Mouse (Mus musculus): ENCODE measurements around the gene Rhox2f. TPM values are rescaled to one million over a fixed set of nuclear protein-coding genes. Genes with fewer than 3 reads are reported as not detected.

The Rhox2f gene
- not detected for polyA plus RNA-seq (2014; fragmentation: Illumina TruSeq; extraction: RNeasy Lipid Tissue Mini Kit (QIAGEN cat#74804); ENCODE audit: low read depth, low replicate concordance)

DNA sequence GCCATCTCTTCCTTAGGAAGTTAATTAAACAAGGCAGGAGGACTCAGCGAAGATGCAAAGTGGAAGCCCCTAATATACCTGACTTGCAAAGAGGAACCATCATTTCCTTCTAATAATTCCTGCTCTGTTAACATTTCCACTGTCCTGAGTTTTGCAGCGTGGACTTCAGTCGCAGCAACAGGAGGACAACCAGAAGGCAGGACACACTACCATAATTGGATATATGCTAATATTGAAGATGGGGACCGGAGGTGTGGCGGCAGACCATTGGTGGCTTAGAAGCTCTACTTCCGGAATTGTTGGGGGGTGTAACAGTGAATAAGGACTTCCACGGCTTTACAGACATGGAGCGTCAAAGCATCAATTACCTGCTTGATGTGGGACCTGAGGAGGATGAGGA, at the start of gene Rhox2f:
Gene Rhox2f (plus strand): TSS at position 301 of the 400 bp plus-strand sequence.

DNA sequence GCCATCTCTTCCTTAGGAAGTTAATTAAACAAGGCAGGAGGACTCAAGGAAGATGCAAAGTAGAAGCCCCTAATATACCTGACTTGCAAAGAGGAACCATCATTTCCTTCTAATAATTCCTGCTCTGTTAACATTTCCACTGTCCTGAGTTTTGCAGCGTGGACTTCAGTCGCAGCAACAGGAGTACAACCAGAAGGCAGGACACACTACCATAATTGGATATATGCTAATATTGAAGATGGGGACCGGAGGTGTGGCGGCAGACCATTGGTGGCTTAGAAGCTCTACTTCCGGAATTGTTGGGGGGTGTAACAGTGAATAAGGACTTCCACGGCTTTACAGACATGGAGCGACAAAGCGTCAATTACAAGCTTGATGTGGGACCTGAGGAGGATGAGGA, 41.1 kb upstream of the Rhox2f start, which contains the start of gene Rhox2e:
Gene Rhox2e (plus strand): TSS at position 301 of the 400 bp plus-strand sequence.

GRCm38 (mm10) chrX:37541719-37542118, 29.5 kb upstream of the Rhox2f start, which contains the start of gene Rhox3e:
Rhox3e (plus strand) TSS chrX:37542019.

DNA sequence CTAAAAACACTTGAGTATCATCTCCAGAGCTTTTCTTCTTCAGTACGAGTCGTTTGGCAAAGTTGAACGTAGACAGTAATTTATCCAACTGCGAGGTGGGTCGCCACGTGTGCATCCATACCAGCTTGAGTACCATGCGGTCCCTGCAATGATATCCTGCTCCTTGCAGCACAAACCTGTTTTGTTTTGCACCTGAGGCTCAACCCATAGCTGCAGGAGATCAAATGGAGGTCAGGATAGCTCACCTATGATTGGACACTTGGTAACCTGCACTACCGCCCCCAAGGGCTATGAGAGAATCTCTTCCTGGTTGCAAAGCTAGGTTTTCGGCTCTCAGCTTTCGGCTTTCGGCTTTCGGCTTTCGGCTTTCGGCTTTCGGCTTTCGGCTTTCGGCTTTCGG, 14.1 kb upstream of the Rhox2f start, which contains the start of gene Rhox4e:
Gene Rhox4e (plus strand): TSS at position 301 of the 400 bp plus-strand sequence.

DNA sequence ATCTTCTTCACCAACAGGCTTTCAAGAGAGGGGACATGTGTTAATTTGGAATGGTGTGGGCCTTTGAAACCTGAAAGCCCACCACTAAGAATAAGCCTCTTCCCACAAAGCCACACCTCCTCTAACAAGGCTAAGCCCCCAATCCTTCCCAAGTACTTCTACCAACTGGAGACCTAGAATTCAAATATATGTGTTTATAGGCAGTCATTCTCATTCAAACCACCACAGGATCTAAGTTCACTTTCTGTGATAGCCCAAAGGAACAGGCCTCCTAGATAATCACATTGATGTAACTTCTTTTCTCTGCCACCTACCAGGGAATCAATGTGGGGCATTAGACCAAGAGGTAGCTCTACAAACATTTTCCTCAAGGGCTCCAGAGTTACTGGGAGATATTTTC, 9.5 kb downstream of the Rhox2f start, which contains the start of gene Rhox3f:
Gene Rhox3f (plus strand): TSS at position 301 of the 400 bp plus-strand sequence.

GRCm38 (mm10) chrX:37607604-37608003, 36.4 kb downstream of the Rhox2f start, which contains the start of gene Rhox4f:
Rhox4f (minus strand) TSS chrX:37607704.

Other genes with a start within 250 kb of the Rhox2f start
- gene Rhox3a2, start 191.4 kb upstream of the Rhox2f start, polyA plus RNA-seq (2014; fragmentation: Illumina TruSeq; extraction: RNeasy Lipid Tissue Mini Kit (QIAGEN cat#74804); ENCODE audit: low read depth, low replicate concordance) = not detected
- gene Rhox4a2, start 180.6 kb upstream of the Rhox2f start, polyA plus RNA-seq (2014; fragmentation: Illumina TruSeq; extraction: RNeasy Lipid Tissue Mini Kit (QIAGEN cat#74804); ENCODE audit: low read depth, low replicate concordance) = not detected
- gene Rhox2b, start 159.3 kb upstream of the Rhox2f start, polyA plus RNA-seq (2014; fragmentation: Illumina TruSeq; extraction: RNeasy Lipid Tissue Mini Kit (QIAGEN cat#74804); ENCODE audit: low read depth, low replicate concordance) = not detected
- not detected for gene Rhox4b, start 138.9 kb upstream of the Rhox2f start, polyA plus RNA-seq (2014; fragmentation: Illumina TruSeq; extraction: RNeasy Lipid Tissue Mini Kit (QIAGEN cat#74804); ENCODE audit: low read depth, low replicate concordance)
- not detected for gene Rhox2c, start 117.7 kb upstream of the Rhox2f start, polyA plus RNA-seq (2014; fragmentation: Illumina TruSeq; extraction: RNeasy Lipid Tissue Mini Kit (QIAGEN cat#74804); ENCODE audit: low read depth, low replicate concordance)
- gene Rhox3c, start 112.8 kb upstream of the Rhox2f start, polyA plus RNA-seq (2014; fragmentation: Illumina TruSeq; extraction: RNeasy Lipid Tissue Mini Kit (QIAGEN cat#74804); ENCODE audit: low read depth, low replicate concordance) = not detected
- not detected for gene Rhox4c, start 91.1 kb upstream of the Rhox2f start, polyA plus RNA-seq (2014; fragmentation: Illumina TruSeq; extraction: RNeasy Lipid Tissue Mini Kit (QIAGEN cat#74804); ENCODE audit: low read depth, low replicate concordance)
- not detected for gene Rhox2d, start 78.0 kb upstream of the Rhox2f start, polyA plus RNA-seq (2014; fragmentation: Illumina TruSeq; extraction: RNeasy Lipid Tissue Mini Kit (QIAGEN cat#74804); ENCODE audit: low read depth, low replicate concordance)
- not detected for gene Rhox4d, start 57.0 kb upstream of the Rhox2f start, polyA plus RNA-seq (2014; fragmentation: Illumina TruSeq; extraction: RNeasy Lipid Tissue Mini Kit (QIAGEN cat#74804); ENCODE audit: low read depth, low replicate concordance)
- not detected for gene Rhox2e, start 41.0 kb upstream of the Rhox2f start, polyA plus RNA-seq (2014; fragmentation: Illumina TruSeq; extraction: RNeasy Lipid Tissue Mini Kit (QIAGEN cat#74804); ENCODE audit: low read depth, low replicate concordance)
- not detected for gene Rhox3e, start 29.4 kb upstream of the Rhox2f start, polyA plus RNA-seq (2014; fragmentation: Illumina TruSeq; extraction: RNeasy Lipid Tissue Mini Kit (QIAGEN cat#74804); ENCODE audit: low read depth, low replicate concordance)
- gene Rhox4e, start 14.0 kb upstream of the Rhox2f start, polyA plus RNA-seq (2014; fragmentation: Illumina TruSeq; extraction: RNeasy Lipid Tissue Mini Kit (QIAGEN cat#74804); ENCODE audit: low read depth, low replicate concordance) = not detected
- gene Rhox3f, start 9.6 kb downstream of the Rhox2f start, polyA plus RNA-seq (2014; fragmentation: Illumina TruSeq; extraction: RNeasy Lipid Tissue Mini Kit (QIAGEN cat#74804); ENCODE audit: low read depth, low replicate concordance) = not detected
- gene Rhox4f, start 36.3 kb downstream of the Rhox2f start, polyA plus RNA-seq (2014; fragmentation: Illumina TruSeq; extraction: RNeasy Lipid Tissue Mini Kit (QIAGEN cat#74804); ENCODE audit: low read depth, low replicate concordance) = not detected
- not detected for gene Rhox3g, start 57.2 kb downstream of the Rhox2f start, polyA plus RNA-seq (2014; fragmentation: Illumina TruSeq; extraction: RNeasy Lipid Tissue Mini Kit (QIAGEN cat#74804); ENCODE audit: low read depth, low replicate concordance)
- not detected for gene Rhox2g, start 72.1 kb downstream of the Rhox2f start, polyA plus RNA-seq (2014; fragmentation: Illumina TruSeq; extraction: RNeasy Lipid Tissue Mini Kit (QIAGEN cat#74804); ENCODE audit: low read depth, low replicate concordance)
- not detected for gene Rhox4g, start 79.9 kb downstream of the Rhox2f start, polyA plus RNA-seq (2014; fragmentation: Illumina TruSeq; extraction: RNeasy Lipid Tissue Mini Kit (QIAGEN cat#74804); ENCODE audit: low read depth, low replicate concordance)
- not detected for gene Rhox3h, start 97.4 kb downstream of the Rhox2f start, polyA plus RNA-seq (2014; fragmentation: Illumina TruSeq; extraction: RNeasy Lipid Tissue Mini Kit (QIAGEN cat#74804); ENCODE audit: low read depth, low replicate concordance)
- not detected for gene Rhox2h, start 101.9 kb downstream of the Rhox2f start, polyA plus RNA-seq (2014; fragmentation: Illumina TruSeq; extraction: RNeasy Lipid Tissue Mini Kit (QIAGEN cat#74804); ENCODE audit: low read depth, low replicate concordance)
- not detected for gene Rhox5, start 233.4 kb downstream of the Rhox2f start, polyA plus RNA-seq (2014; fragmentation: Illumina TruSeq; extraction: RNeasy Lipid Tissue Mini Kit (QIAGEN cat#74804); ENCODE audit: low read depth, low replicate concordance)